Mouse (Mus musculus) left cerebral cortex, adult 18-20 months (tissue): ENCODE measurements around the gene Slc13a4. TPM values are rescaled to one million over a fixed set of nuclear protein-coding genes. Genes with fewer than 3 reads are reported as not detected.

Experiments
- DNase-seq, 2 experiments: peaks; one replicate each; pipeline ENCODE4 v3.0.0; 2021 to 2022; ENCODE audit warnings: low spot score in 2 of 2, mixed read lengths in 1 of 2
- total RNA-seq, 2 experiments: library from RNA; stranded (reverse); gene quantifications; 2 replicates each; pipeline ENCODE4 v1.2.3; 2021

The Slc13a4 gene
- total RNA-seq, 2 experiments from 2014 or later = 16.4 to 16.6 TPM

DNA sequence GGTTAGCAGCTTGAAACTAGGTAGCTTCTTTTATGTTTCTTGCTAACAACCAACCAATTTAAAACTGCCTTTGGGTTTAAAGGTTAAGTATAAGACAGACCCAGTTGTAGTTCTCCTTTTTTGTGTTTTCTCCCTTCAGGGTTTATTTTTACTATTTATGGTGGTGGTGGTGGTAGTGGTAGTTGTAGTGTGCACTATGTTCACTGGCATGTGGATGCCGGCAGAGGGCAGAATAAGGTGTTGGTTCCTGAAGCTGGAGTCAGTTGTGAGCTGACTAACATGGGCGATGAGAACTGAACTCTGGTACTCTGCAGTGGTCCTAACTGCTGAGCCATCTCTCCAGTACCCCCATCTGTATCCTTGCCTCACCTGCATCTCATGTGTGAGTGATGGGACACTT lies 49.0 kb downstream of the Slc13a4 start:
- no peak for DNase-seq

DNA sequence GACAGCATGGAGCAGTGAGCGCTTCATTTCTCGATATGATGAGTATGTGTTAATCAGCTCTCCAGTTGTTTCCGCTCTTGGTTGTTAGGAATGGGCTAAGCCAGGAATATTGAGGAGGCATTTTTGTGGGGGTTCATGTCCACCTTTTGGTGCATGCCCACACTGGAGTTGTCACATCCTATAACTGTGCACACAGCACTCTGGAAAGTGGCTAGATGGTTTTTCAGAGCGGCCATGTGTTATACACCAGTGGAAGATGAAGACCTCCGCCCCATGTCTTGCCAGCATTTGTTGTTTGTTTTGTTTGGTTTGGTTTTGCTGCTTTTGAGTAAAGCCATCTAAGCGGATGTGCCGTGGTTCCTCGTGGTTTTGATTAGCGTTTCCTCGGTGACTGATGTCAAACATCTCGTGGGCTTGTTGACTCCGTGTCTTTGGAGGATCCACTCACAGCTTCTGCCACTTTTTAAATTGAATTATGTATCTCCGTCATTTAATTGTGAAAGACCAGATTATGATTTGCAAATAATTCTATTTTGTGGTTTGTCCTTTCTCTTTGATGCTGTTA lies 50.2 kb downstream of the Slc13a4 start:
- DNase-seq = no peak

DNA sequence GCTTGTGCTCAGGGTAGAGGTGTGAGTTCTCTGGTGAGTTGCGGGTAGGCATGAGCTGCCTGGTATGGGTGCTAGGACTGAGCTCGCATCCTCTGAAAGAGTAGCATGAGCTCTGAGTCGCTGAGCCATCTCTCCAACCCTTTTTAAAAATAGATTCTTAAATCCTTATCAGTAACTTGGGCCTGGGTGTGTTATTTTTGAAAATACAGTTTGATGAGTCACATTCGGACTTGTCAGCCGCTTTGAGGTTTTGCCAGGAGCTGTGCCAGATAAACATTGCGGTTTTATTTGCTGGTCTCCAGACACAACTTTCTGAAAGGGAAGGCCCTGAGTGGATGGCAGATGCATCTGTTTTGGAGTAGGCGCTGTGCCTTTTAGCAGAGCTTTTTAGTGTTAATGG lies 51.2 kb downstream of the Slc13a4 start:
- DNase-seq = peak; percentile 36 to 43

GRCm38 (mm10) chr6:35255017-35255416 lies 52.9 kb downstream of the Slc13a4 start:
- DNase-seq = no peak

GRCm38 (mm10) chr6:35254136-35254904 lies 53.6 kb downstream of the Slc13a4 start:
- DNase-seq = no peak

DNA sequence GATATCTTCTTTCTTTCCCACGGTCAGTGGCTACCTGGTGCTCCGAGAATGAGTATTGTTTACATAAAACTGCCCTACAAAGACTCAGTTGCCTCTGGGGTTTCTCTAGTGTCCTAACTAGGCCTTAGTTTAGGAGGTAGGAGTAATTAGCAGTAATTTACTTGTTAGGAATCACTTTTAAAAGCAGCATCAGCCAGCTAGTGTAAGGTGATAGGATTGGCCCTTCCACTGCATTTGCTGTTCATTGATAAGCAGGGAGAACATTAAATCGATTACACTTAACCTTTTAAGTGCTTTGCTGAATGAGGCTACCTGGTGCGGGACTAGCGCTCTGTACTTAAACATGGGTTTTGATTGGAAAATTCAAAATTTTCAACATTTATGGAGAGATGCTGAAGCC lies 54.5 kb downstream of the Slc13a4 start:
- DNase-seq = no peak

DNA sequence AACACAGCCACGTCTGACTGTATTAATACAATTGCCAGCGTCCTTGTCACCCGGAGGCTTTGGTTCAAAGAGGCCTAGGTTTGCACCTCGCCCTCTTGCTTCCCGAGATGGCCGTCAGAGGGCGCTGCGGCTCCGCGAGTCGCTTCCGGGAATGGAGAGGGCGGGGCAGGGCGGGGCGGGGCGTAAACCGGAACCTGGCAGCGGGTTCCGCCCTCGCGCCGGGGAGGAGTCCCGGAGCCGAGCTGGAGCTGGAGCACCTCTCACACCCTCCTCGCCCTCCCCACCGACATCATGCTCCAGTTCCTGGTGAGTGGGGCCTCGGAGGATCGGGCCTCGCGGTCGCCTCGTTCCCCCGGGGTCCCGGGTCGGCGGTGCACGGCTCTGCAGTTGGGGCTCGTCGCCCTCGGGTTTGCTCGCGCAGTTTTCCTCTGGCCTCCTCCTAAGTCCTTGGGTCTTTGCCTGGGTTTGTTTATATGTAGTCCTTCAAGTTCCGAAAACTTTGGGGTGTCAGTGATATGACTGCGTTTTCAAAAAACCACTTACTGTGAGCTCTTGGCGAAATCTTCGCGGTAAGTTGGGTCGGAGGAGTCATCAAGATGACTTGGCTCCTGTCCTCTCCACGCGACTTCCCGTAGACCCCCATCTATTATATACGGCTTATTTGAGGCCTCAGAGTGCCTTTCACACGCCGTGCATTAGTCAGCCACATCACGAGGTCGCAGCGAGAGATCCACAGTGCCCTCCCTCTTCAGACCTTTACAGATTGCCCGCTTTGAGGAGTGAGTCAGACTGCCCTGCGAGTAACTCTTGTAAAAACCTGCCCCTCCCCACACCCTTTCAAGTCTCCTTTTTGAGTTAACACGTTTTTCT lies 55.2 kb downstream of the Slc13a4 start:
- peak; percentile 89 to 91 for DNase-seq

DNA sequence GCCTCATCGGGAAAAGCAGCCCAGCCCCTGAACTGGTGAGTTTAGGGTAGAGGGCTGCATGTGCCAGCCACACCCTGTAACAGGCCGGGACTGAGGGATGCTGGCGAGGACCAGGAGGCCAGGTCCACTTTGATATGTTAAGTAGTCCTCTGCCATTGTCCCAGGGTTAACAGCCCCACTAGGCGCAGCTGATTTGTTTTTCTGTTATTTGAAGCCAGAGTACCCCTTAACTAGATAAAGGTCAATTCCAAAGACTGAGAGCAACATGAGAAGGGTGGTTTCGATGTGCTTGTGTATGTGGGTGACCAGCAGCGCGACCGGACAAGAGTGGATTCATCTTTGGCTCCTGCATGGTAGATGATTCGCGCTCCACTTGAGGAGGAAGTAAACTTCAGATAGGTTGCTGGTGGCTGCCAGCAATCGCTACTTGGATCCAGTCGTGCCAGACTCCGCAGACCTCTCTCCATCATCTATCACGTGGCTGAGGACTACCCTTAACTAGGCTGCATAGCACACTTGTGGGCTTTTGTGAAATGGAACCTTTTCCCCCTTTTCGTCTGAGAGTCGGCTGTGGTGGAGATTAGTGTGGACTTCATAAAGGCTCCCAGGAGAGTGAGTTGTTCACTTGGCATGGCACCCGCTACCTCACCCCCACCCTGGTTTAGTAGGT lies 56.0 kb downstream of the Slc13a4 start:
- no peak for DNase-seq

DNA sequence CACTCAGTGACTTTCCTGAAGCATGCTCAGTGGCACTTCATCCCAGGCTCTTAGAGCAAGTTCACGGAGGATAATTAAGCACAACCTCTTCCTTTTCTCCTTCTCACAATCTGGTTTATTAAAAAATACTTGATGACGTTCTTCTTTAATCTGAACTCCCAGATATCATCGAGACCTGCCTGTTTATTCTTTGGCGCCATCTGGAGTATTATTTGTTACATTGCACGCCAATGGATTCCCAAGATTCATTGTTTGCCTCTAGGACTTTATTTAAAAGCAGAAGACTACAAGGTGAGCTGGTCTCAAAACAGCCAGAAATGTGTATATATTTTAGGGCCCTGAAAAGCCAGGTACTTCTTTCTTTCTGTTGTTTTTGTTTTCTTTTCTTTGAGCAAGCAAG lies 62.8 kb downstream of the Slc13a4 start:
- DNase-seq = no peak

- no peak for DNase-seq
Observed at GRCm38 (mm10) chr6:35243989-35244388, 63.9 kb downstream of the Slc13a4 start.

- no peak for DNase-seq
Observed at GRCm38 (mm10) chr6:35243252-35243651, 64.7 kb downstream of the Slc13a4 start.

- DNase-seq = no peak
Observed at GRCm38 (mm10) chr6:35236108-35236785, 71.7 kb downstream of the Slc13a4 start.

DNA sequence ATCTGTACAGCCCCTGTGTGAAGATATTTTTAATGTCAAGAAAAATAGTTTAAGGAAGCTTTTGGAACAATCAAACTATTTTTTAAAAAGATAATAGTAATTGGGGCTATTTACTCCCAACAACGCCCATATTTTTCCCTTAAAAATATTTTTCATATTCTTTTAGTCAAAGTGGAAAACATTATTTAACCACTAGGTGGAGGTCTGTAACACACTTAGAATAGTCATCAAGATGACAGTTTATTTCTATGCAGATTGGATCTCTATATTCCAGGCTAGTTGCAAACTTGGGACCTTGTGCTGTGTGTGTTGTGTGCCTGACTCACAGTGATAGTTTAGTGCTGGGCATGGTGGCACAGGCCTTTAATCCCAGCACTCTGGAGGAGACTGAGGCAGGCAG lies 78.5 kb downstream of the Slc13a4 start:
- no peak for DNase-seq

GRCm38 (mm10) chr6:35225696-35226095 lies 82.2 kb downstream of the Slc13a4 start:
- no peak for DNase-seq

Other genes starting within 250 kb of the Slc13a4 start
- 10 to 100 TPM; 41.9 to 48.9 TPM for gene Cnot4, start 174.4 kb downstream of the Slc13a4 start, total RNA-seq
- gene Nup205, start 130.7 kb downstream of the Slc13a4 start, total RNA-seq = 10 to 100 TPM; 24.4 to 25.1 TPM
- 1 to 10 TPM; 5.4 to 5.7 TPM for gene Fam180a, start 18.0 kb upstream of the Slc13a4 start, total RNA-seq
- gene Mtpn, start 231.8 kb upstream of the Slc13a4 start, total RNA-seq = 100 to 1,000 TPM; 283 to 288 TPM